Mouse (Mus musculus): Measurements from ENCODE around the gene Gmeb2. TPM values are rescaled to one million over a fixed set of nuclear protein-coding genes. Genes with fewer than 3 reads are reported as not detected.

Gmeb2 gene
- polyA plus RNA-seq, 1 experiment = 16.7 TPM

DNA sequence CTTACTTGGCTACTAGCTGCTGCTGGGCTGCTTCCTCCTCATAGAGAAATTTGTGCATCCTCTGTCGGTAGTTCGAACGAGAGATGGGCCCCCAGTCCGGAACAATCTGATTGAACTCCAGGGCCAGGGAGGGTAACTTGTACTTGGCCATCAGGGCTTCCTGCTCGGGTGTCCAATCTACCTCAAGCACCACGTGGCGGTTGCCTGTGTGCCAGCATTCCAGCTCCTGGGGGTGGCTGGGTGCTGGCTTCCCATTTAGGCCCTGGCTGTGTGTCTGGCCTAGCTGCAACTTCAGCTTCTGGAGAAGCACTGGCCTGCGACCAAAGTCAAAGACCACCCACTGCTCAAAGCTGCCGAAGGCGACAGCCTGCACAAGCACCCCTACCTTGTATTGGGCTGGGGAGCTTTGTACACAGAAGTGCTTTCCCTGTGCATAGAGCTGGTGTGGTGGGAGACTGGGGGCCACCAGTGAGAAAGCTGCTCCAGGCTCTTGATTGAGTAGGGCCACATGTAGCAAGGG, 49.7 kb downstream of the Gmeb2 start:
- no peak for TF ChIP-seq POLR2A (IDR thresholded peaks at IDR 0.05; ENCODE audit: insufficient read depth, low read length)
- no peak for TF ChIP-seq EP300 (IDR thresholded peaks at IDR 0.05; ENCODE audit: insufficient read depth, low read depth, low read length)
- no peak for TF ChIP-seq CTCF (IDR thresholded peaks at IDR 0.05; ENCODE audit: low read depth, low read length)
- no peaks in the 10 kb centered on the region for H3K9me3 ChIP-seq (replicated peaks; ENCODE audit: control insufficient read depth, insufficient read depth, low read length, poor library complexity, severe bottlenecking)
- H3K36me3 ChIP-seq (ENCODE audit: control insufficient read depth, insufficient read depth, low read length, poor library complexity, severe bottlenecking) = no peaks in the 10 kb centered on the region
- no peaks in the 10 kb centered on the region for H3K4me1 ChIP-seq (ENCODE audit: control insufficient read depth, insufficient read depth, low read length)
- H3K27ac ChIP-seq (ENCODE audit: insufficient read depth, low read length) = no peak overlapping the region
- H3K4me3 ChIP-seq (ENCODE audit: low read depth, low read length) = no peak overlapping the region
- no peaks in the 10 kb centered on the region for H3K27me3 ChIP-seq (ENCODE audit: control insufficient read depth, insufficient read depth, low read length, poor library complexity, severe bottlenecking)
- H3K9ac ChIP-seq (ENCODE audit: low read depth, poor library complexity, severe bottlenecking) = no peak overlapping the region

DNA sequence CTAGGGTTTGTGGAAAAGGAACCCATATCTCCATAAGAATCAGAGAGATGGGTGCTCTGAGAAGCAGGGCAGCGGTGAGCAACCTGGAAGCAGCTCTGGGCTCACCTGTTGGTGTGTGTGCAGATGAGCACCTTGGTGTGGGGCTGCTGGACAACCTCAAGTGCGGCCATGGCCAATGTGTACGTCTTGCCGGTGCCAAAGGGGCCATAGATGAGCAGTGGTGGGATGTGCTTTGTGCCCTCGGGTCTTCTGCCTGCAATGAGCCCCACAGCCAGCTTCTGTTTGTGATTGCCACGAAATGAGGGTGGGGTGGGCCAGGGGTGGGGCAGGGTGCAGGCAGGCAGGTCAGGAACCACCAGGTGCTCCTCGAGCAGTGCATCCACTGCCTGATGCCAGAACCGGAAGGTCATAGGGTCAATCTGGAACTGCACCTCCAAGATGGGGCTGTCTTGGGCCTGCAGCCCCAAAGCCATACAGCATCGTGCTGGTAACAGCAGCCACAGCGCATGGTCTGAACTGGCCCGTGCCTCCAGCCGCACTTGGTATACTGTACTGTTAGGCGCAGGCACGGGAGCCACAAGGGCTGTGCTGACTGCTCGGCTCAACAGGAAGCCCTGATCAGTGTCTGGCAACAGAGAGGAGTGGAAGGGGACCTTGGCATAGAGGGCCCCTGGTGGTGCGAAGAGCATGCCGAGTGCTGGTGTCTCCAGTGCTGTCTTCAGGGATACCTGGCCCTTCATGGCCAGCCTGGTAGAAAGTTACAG, 50.4 kb downstream of the Gmeb2 start:
- Histone ChIP-seq H3K27me3 (ENCODE audit: control insufficient read depth, insufficient read depth, low read length, poor library complexity, severe bottlenecking) (no peaks in the 10 kb centered on the region), H3K36me3 (ENCODE audit: control insufficient read depth, insufficient read depth, low read length, poor library complexity, severe bottlenecking) (no peaks in the 10 kb centered on the region), H3K9ac (ENCODE audit: low read depth, poor library complexity, severe bottlenecking) (no peak overlapping the region), H3K27ac (ENCODE audit: insufficient read depth, low read length) (no peak overlapping the region), H3K4me3 (ENCODE audit: low read depth, low read length) (no peak overlapping the region), H3K9me3 (replicated peaks; ENCODE audit: control insufficient read depth, insufficient read depth, low read length, poor library complexity, severe bottlenecking) (no peaks in the 10 kb centered on the region), H3K4me1 (ENCODE audit: control insufficient read depth, insufficient read depth, low read length) (no peaks in the 10 kb centered on the region)
- TF ChIP-seq EP300 (IDR thresholded peaks at IDR 0.05; ENCODE audit: insufficient read depth, low read depth, low read length) = no peak
- no peak for TF ChIP-seq CTCF (IDR thresholded peaks at IDR 0.05; ENCODE audit: low read depth, low read length)
- TF ChIP-seq POLR2A (IDR thresholded peaks at IDR 0.05; ENCODE audit: insufficient read depth, low read length) = no peak

DNA sequence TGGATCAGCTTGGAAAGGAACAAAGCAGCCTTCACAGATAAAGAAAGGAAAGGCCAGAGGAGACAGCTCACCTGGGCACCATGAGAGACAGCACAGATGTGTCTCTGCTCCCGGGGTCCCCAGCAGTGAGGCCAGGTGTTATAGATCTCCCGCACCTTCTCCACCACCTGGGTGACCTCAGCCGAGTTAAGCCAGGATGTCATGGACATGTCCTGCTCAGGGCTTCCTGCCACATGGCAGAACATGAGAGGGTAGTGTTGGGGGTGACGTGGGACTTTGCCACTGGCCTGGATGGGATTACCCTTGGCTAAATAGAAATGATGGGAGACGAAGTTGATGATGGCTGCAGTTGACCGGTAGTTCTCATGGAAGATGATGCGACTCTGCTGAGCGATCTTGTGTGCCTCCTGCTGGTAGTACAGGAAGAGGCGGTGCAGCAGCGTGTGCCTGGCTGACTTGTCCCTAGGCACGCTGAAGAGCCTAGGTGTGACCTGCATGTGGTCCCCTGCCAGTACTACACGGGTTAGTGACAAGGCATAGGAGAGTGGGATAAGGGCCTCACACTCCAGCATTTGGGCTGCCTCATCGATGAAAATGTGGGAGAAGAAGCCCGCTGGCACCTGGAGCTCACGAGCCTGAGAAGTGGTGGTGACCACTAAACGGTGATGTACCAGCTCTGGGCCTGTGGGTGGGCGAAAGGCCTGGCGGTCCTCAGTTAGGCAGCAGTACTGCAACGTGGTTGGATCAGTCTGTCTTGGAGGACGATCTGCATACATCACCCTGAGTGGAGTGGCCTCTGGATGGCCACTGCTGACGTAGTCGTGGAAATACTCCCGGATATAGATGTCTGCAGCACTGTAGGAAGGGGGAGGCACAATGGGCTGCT, 51.9 kb downstream of the Gmeb2 start:
- TF ChIP-seq EP300 (IDR thresholded peaks at IDR 0.05; ENCODE audit: insufficient read depth, low read depth, low read length) = no peak
- peak; percentile 44 for TF ChIP-seq CTCF (IDR thresholded peaks at IDR 0.05; ENCODE audit: low read depth, low read length)
- no peak for TF ChIP-seq POLR2A (IDR thresholded peaks at IDR 0.05; ENCODE audit: insufficient read depth, low read length)
- Histone ChIP-seq H3K9me3 (replicated peaks; ENCODE audit: control insufficient read depth, insufficient read depth, low read length, poor library complexity, severe bottlenecking) (no peaks in the 10 kb centered on the region), H3K27ac (ENCODE audit: insufficient read depth, low read length) (no peak overlapping the region), H3K4me3 (ENCODE audit: low read depth, low read length) (no peak overlapping the region), H3K4me1 (ENCODE audit: control insufficient read depth, insufficient read depth, low read length) (no peaks in the 10 kb centered on the region), H3K9ac (ENCODE audit: low read depth, poor library complexity, severe bottlenecking) (no peak overlapping the region), H3K36me3 (ENCODE audit: control insufficient read depth, insufficient read depth, low read length, poor library complexity, severe bottlenecking) (no peaks in the 10 kb centered on the region), H3K27me3 (ENCODE audit: control insufficient read depth, insufficient read depth, low read length, poor library complexity, severe bottlenecking) (no peaks in the 10 kb centered on the region)

DNA sequence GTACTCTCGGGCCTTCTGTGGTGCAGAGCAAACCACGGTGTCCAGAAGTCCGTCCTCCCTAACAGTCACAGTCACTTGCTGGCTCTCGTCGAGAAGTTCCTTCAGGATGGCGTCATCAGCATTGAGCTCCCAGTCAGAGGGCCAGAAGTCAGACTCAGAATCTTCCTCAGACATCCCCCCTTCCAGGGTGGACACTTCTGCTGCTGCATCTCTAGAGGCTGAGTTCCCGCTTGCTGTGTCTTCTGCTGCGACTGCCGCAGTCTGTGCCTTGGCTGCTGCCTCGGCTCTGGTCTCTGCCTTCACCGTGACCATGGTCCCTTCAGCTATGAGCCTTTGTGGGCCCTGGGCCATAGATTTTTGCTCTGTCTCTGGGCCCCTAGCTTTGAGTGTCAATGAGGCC, 53.2 kb downstream of the Gmeb2 start:
- H3K9me3 ChIP-seq (replicated peaks; ENCODE audit: control insufficient read depth, insufficient read depth, low read length, poor library complexity, severe bottlenecking) = no peaks in the 10 kb centered on the region
- no peak overlapping the region for H3K4me3 ChIP-seq (ENCODE audit: low read depth, low read length)
- no peaks in the 10 kb centered on the region for H3K4me1 ChIP-seq (ENCODE audit: control insufficient read depth, insufficient read depth, low read length)
- no peaks in the 10 kb centered on the region for H3K36me3 ChIP-seq (ENCODE audit: control insufficient read depth, insufficient read depth, low read length, poor library complexity, severe bottlenecking)
- no peaks in the 10 kb centered on the region for H3K27me3 ChIP-seq (ENCODE audit: control insufficient read depth, insufficient read depth, low read length, poor library complexity, severe bottlenecking)
- no peak overlapping the region for H3K27ac ChIP-seq (ENCODE audit: insufficient read depth, low read length)
- TF ChIP-seq CTCF (IDR thresholded peaks at IDR 0.05; ENCODE audit: low read depth, low read length) = no peak
- TF ChIP-seq POLR2A (IDR thresholded peaks at IDR 0.05; ENCODE audit: insufficient read depth, low read length) = no peak
- TF ChIP-seq EP300 (IDR thresholded peaks at IDR 0.05; ENCODE audit: insufficient read depth, low read depth, low read length) = no peak
- no peak overlapping the region for H3K9ac ChIP-seq (ENCODE audit: low read depth, poor library complexity, severe bottlenecking)

DNA sequence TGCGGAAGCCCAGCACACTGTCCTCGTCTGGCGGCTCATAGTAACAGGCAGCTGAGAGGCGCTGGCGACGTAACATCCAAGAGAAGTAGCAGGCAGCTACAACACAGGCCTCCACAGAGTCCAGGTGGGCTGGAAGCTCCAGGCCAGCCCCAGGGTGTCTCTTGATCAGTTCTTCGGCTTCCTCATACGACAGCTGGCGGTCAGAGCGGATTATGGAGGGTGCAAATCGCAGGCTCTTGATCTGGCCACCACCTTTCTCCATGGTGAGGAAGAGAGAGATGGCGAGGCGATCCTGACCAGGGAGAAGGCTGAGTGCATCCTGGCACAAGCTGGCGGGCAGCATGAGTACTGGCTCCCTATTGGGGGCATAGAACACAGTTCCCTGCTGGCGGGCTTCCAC, 54.4 kb downstream of the Gmeb2 start:
- Histone ChIP-seq H3K9ac (ENCODE audit: low read depth, poor library complexity, severe bottlenecking) (no peak overlapping the region), H3K27me3 (ENCODE audit: control insufficient read depth, insufficient read depth, low read length, poor library complexity, severe bottlenecking) (no peaks in the 10 kb centered on the region), H3K27ac (ENCODE audit: insufficient read depth, low read length) (no peak overlapping the region), H3K4me3 (ENCODE audit: low read depth, low read length) (peak overlapping the region; percentile 15), H3K9me3 (replicated peaks; ENCODE audit: control insufficient read depth, insufficient read depth, low read length, poor library complexity, severe bottlenecking) (no peaks in the 10 kb centered on the region), H3K4me1 (ENCODE audit: control insufficient read depth, insufficient read depth, low read length) (no peaks in the 10 kb centered on the region), H3K36me3 (ENCODE audit: control insufficient read depth, insufficient read depth, low read length, poor library complexity, severe bottlenecking) (no peaks in the 10 kb centered on the region)
- no peak for TF ChIP-seq CTCF (IDR thresholded peaks at IDR 0.05; ENCODE audit: low read depth, low read length)
- no peak for TF ChIP-seq POLR2A (IDR thresholded peaks at IDR 0.05; ENCODE audit: insufficient read depth, low read length)
- no peak for TF ChIP-seq EP300 (IDR thresholded peaks at IDR 0.05; ENCODE audit: insufficient read depth, low read depth, low read length)
